Mouse (Mus musculus): ENCODE measurements around the gene Frmd6. TPM values are rescaled to one million over a fixed set of nuclear protein-coding genes. Genes with fewer than 3 reads are reported as not detected.

The Frmd6 gene
- polyA plus RNA-seq, 1 experiment from 2014 or later, result 20.1 TPM

DNA sequence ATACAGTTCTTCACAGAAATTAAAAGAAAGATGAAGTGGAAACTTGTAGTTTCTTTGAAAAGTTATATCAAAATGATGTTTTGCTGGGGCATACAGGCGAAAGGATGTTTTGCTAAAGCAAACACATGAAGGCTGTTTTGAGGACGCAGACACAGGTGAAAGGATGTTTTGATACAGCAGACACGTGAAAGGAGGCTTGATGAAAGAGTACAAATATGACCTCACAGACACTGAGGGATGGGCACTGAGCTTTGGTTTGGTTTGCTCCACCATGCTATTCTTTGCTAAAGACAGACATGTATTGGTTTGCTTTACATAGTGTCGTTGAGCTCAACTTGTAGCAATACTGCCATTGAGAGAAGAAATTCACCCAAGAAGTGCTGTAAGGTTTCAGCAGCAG lies 104.5 kb downstream of the Frmd6 start:
- Histone ChIP-seq H3K4me3 (no peak overlapping the region), H3K27me3 (ENCODE audit: insufficient read depth, poor library complexity, severe bottlenecking) (no peaks in the 10 kb centered on the region), H3K4me1 (no peaks in the 10 kb centered on the region), H3K36me3 (no peaks in the 10 kb centered on the region), H3K9me3 (no peaks in the 10 kb centered on the region), H3K27ac (no peak overlapping the region)
- no peak for DNase-seq (ENCODE audit: low spot score)
- 78% methylated on average over 4 of the region's 4 CpGs for WGBS

GRCm38 (mm10) chr12:70937150-70937549 lies 111.8 kb downstream of the Frmd6 start:
- H3K36me3 ChIP-seq, result peaks cover 11% of the 10 kb centered on the region; the same call in 1 of the 2 replicates
- no peaks in the 10 kb centered on the region for H3K9me3 ChIP-seq
- no peaks in the 10 kb centered on the region for H3K27me3 ChIP-seq (ENCODE audit: insufficient read depth, poor library complexity, severe bottlenecking)
- H3K4me1 ChIP-seq, result 0 out of 2 replicates have a peak, but pooled peaks cover 8% of the 10 kb centered on the region
- peak overlapping the region; percentile 82 for H3K4me3 ChIP-seq
- WGBS, result 25% methylated on average over 11 of the region's 12 CpGs
- DNase-seq (ENCODE audit: low spot score), result peak; percentile 80
- peak overlapping the region; percentile 93 for H3K27ac ChIP-seq

DNA sequence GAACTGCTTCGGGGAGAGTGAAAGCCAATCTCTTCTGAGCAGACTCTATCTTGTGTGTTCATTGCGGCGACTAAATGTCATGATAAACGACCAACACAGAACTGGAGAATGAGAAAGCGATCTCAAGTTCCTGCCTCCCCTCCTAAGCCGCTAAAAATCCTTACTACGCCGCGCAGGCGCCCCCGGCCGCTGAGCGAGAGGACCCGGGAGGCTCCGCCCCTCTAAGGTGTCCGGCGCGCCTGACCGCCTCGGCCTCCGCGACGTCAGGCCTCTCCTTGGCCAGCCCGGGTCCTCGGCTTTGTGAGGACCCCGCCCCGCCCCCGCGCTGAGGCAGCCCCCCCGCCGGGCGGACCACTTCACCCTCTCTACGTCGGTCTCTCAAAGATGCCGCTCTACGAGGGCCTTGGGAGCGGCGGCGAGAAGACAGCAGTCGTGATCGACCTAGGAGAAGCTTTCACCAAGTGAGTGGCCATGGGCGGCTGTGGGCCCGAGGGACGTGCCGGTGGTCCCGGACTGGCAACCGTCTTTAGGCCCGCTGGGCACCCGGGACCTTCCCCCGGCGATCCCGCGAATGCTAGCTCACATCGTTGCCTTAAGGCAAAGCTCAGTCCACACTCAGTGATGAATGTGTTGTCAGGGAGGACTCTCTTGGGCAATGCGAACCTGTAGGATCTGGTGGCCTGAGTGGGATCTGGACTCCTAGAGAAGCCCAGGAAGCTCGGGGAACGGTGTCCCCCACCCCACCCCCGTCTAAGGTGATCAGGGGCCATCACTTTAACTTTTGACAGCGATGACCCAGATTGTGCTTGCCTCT lies 112.5 kb downstream of the Frmd6 start, which contains the start of gene Actr10:
TSS of gene Actr10 (plus strand) at position 287 of the 814 bp plus-strand sequence.
- under 1% methylated on average over 59 of the region's 59 CpGs for WGBS
- DNase-seq (ENCODE audit: low spot score), result peak; percentile 96
- H3K9me3 ChIP-seq, result no peaks in the 10 kb centered on the region

DNA sequence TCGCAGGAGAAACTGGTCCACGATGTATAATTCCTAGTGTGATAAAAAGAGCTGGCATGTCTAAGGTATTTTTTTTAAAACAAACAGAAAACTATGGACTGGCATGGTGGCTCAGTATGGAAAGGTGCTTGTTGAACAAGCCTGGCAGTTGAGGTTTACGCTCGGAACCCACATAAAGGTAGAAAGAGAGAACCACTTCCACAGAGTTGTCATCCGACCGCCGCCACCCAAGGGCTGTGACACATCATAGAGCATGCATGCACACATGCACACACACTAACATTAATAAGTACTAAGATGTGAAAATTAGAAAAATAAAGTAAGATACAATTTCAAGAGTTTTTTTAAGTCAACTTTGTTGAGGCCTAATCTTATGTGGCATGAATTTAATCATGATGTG lies 115.5 kb downstream of the Frmd6 start:
- H3K27me3 ChIP-seq (ENCODE audit: insufficient read depth, poor library complexity, severe bottlenecking), result no peaks in the 10 kb centered on the region
- DNase-seq (ENCODE audit: low spot score), result no peak
- H3K9me3 ChIP-seq, result no peaks in the 10 kb centered on the region
- peaks cover 16% of the 10 kb centered on the region for H3K4me1 ChIP-seq
- no peak overlapping the region for H3K4me3 ChIP-seq
- 92% methylated on average over 7 of the region's 7 CpGs for WGBS
- no peak overlapping the region for H3K27ac ChIP-seq
- peaks cover 33% of the 10 kb centered on the region for H3K36me3 ChIP-seq

More for the DNA sequence above, 112.5 kb downstream of the Frmd6 start, which contains the start of gene Actr10:
- Histone ChIP-seq H3K27ac (peak within 1 kb of the TSS; percentile 93), H3K4me1 (0 out of 2 replicates have a peak, but pooled peaks cover 8% of the 10 kb centered on the region), H3K4me3 (peak within 1 kb of the TSS; percentile 82), H3K27me3 (ENCODE audit: insufficient read depth, poor library complexity, severe bottlenecking) (no peaks in the 10 kb centered on the region), H3K36me3 (peaks cover 17% of the 10 kb centered on the region)

- Histone ChIP-seq H3K4me3 (no peak overlapping the region), H3K27me3 (ENCODE audit: insufficient read depth, poor library complexity, severe bottlenecking) (no peaks in the 10 kb centered on the region), H3K36me3 (peaks cover 57% of the 10 kb centered on the region), H3K27ac (no peak overlapping the region), H3K4me1 (peaks cover 8% of the 10 kb centered on the region), H3K9me3 (no peaks in the 10 kb centered on the region)
- DNase-seq (ENCODE audit: low spot score), result no peak
- WGBS, result 68% methylated on average over 5 of the region's 5 CpGs
Measured at GRCm38 (mm10) chr12:70944181-70944580, 118.9 kb downstream of the Frmd6 start.

DNA sequence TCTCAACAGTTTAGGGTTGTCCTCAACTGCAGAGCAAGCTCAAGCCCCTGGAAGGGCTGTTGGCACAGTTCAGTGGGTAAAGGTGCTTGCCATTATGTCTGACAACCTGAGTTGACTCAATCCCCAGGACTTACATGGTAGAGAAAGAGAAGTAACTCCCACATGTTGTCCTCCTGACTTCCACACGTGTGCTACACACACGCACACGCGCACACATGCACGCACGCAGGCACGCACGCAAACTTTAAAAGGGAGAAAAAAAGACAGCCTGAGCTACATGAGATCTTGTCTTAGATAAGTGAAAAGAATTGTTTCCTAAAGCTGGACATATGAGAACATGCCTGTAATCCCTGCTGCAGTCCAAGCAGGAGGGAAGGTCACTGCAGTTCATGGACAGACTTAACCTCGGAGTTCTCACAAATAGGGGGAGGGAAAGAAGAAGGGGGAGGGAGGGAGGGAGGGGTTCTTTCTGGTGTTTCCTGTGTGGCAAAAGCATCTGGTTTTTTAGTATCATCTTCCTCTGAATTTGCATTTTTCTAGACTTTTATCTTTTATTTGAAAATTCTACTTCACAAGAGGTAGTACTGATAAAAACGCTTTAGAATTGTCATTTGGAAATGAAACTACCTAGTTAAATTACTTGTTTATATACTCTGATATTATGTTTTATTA lies 121.4 kb downstream of the Frmd6 start:
- no peak for DNase-seq (ENCODE audit: low spot score)
- 92% methylated on average over 10 of the region's 10 CpGs for WGBS
- no peaks in the 10 kb centered on the region for H3K27me3 ChIP-seq (ENCODE audit: insufficient read depth, poor library complexity, severe bottlenecking)
- peaks cover 8% of the 10 kb centered on the region for H3K4me1 ChIP-seq
- H3K4me3 ChIP-seq, result no peak overlapping the region
- H3K9me3 ChIP-seq, result no peaks in the 10 kb centered on the region
- peaks cover 62% of the 10 kb centered on the region for H3K36me3 ChIP-seq
- no peak overlapping the region for H3K27ac ChIP-seq

Other genes with a start within 250 kb of the Frmd6 start
- 194 and 197 TPM in 2 replicates for gene Actr10, start 112.3 kb downstream of the Frmd6 start, polyA plus RNA-seq (2016; fragmentation: Nextera tagmentation; extraction: Ambion mirVana)
- gene Psma3, start 149.1 kb downstream of the Frmd6 start, polyA plus RNA-seq (2016; fragmentation: Nextera tagmentation; extraction: Ambion mirVana), result 513 and 568 TPM in 2 replicates
- 24.1 and 26.9 TPM in 2 replicates for gene Arid4a, start 190.5 kb downstream of the Frmd6 start, polyA plus RNA-seq (2016; fragmentation: Nextera tagmentation; extraction: Ambion mirVana)